Mouse (Mus musculus): Measurements from ENCODE around the gene Ppp2r5b.

DNA sequence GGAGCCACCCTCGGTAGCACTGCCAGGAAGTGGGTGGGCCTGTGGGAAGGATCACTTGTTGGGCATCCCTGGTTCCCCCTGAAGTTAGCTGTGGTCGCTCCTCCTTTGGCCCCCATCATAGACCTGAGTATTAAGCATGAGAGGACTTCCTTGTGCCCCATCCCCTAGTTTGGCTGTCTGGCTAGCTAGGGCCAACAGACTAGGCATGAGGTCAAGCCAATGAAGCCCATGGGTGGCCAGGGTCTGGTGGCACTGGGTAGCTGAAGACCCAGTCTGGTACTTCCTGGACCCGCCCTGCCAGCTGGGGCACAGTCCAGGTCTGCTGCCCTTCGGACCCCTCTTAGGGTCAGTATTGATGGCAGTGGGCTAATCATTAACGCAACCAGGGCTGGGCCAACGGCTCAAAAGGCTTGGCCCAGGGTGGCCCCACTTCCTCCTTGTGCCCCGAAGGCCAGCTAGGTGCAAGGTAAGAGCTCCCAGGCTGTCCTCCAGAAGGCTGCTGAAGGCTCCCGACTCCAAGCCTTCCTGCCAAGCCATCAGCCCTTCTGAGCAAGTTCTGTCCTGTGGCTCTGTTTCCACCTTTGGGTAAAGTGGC lies 27.3 kb upstream of the Ppp2r5b start:
- no peak for TF ChIP-seq CTCF (conservative IDR thresholded peaks at IDR 0.05 in 1 of 2, IDR thresholded peaks at IDR 0.05 in 1 of 2; ENCODE audit: low read depth in 2 of 2, low read length in 2 of 2)
- TF ChIP-seq UBTF (IDR thresholded peaks at IDR 0.05; ENCODE audit: low read depth, low read length): no peak
- TF ChIP-seq POLR2A (IDR thresholded peaks at IDR 0.05; ENCODE audit: low read depth, low read length): no peak
- no peak for TF ChIP-seq BHLHE40 (IDR thresholded peaks at IDR 0.05; ENCODE audit: low read depth, low read length)
- TF ChIP-seq ZMIZ1 (IDR thresholded peaks at IDR 0.05; ENCODE audit: low read depth, low read length): no peak
- no peak for TF ChIP-seq MAX (IDR thresholded peaks at IDR 0.05; ENCODE audit: low read length)
- no peak for TF ChIP-seq GABPA (IDR thresholded peaks at IDR 0.05; ENCODE audit: insufficient replicate concordance, low read depth, low read length)
- no peak for TF ChIP-seq MXI1 (IDR thresholded peaks at IDR 0.05; ENCODE audit: low read depth, low read length)
- no peak for TF ChIP-seq CHD2 (IDR thresholded peaks at IDR 0.05; ENCODE audit: low read length)
- TF ChIP-seq USF1 (IDR thresholded peaks at IDR 0.05; ENCODE audit: low read depth, low read length): no peak
- TF ChIP-seq MEF2A (IDR thresholded peaks at IDR 0.05; ENCODE audit: borderline replicate concordance, low read depth, low read length): no peak
- TF ChIP-seq SMC3 (IDR thresholded peaks at IDR 0.05; ENCODE audit: low read depth, low read length): no peak
- TF ChIP-seq SIN3A (IDR thresholded peaks at IDR 0.05; ENCODE audit: low read length): no peak
- TF ChIP-seq TCF12 (IDR thresholded peaks at IDR 0.05; ENCODE audit: low read depth, low read length): no peak
